Mouse (Mus musculus): ENCODE data around the gene Bpgm.

DNA sequence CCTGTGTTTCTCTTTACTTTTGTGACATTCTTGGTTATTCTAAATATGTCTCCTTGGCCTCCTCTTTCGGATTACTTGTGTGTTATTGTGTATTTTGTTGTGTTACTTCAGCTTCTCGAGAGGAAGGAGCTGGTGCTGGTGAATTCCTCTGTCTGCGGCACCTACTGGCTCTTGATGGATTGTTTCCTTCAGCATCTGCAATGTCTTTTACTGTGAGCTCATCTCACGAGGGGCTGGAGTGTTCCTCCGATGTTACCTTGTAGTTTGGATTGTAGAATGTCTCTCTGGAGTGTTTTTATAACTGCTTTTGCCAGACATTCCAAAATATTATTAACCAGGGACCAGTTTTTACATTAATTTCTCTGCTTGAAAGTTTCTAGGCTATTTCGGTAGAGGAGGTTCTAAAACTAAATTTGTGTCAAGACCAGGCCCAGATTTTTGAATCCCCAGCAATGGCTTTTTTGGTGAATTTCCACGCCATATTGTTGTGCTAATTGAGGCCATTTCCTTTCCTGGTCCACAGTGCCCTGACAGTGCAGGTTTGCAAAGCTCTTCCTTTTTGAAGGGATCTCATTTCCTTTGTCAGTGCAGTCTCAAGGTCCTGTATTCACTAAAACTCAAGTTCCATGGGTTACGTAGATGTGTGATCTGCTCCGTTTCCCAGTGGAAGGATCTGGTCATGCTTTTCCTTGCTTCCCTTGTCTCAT lies 78.4 kb downstream of the Bpgm start:
- TF ChIP-seq CTCF (IDR thresholded peaks at IDR 0.05; ENCODE audit: extremely low read depth, insufficient read length, insufficient replicate concordance, low read depth, low read length): no peak
- TF ChIP-seq POLR2A (IDR thresholded peaks at IDR 0.05; ENCODE audit: low read depth, low read length): no peak
